Mouse (Mus musculus) forebrain, embryonic 12.5 days (tissue): ENCODE data around the gene Acbd5. TPM values are rescaled to one million over a fixed set of nuclear protein-coding genes. Genes with fewer than 3 reads are reported as not detected.

Source experiments
- ATAC-seq: fragments of 200-750 bp; cut with Nextera tagmentation; 2 replicates; pipeline ENCODE4 v1.8.0; 2017; ENCODE audit warnings: moderate TSS enrichment; ENCODE audit not compliant: low FRiP score
- H3K27ac ChIP-seq: fragments of 300-500 bp; sonication (generic); 2 replicates; pipeline ENCODE4 v1.5.1; 2016; ENCODE audit warnings: mild to moderate bottlenecking
- H3K27me3 ChIP-seq: fragments of 300-500 bp; sonication (generic); 2 replicates; pipeline ENCODE4 v1.6.1; 2016; ENCODE audit warnings: mild to moderate bottlenecking
- H3K36me3 ChIP-seq: fragments of 300-500 bp; sonication (generic); replicated peaks from 2 replicates; pipeline ENCODE4 v1.6.1; 2016; ENCODE audit warnings: mild to moderate bottlenecking
- H3K4me1 ChIP-seq: fragments of 300-500 bp; sonication (generic); 2 replicates; pipeline ENCODE4 v1.6.1; 2016
- H3K4me2 ChIP-seq: fragments of 300-500 bp; sonication (generic); 2 replicates; pipeline ENCODE4 v1.6.1; 2016; ENCODE audit warnings: mild to moderate bottlenecking, moderate library complexity
- H3K4me3 ChIP-seq: fragments of 300-500 bp; sonication (generic); replicated peaks from 2 replicates; pipeline ENCODE4 v1.5.1; 2016; ENCODE audit warnings: mild to moderate bottlenecking
- H3K9ac ChIP-seq: fragments of 300-500 bp; sonication (generic); 2 replicates; pipeline ENCODE4 v1.6.1; 2016; ENCODE audit warnings: mild to moderate bottlenecking
- H3K9me3 ChIP-seq: fragments of 300-500 bp; sonication (generic); 2 replicates; pipeline ENCODE4 v1.6.1; 2016
- WGBS: fragments of 180-500 bp; shearing (Covaris S2); methylation state at CpG from one replicate; pipeline ENCODE4 v1.1.7; 2016; 5-methylcytosine and 5-hydroxymethylcytosine counted together
- polyA plus RNA-seq: library from polyadenylated mRNA; unstranded; fragments of >200 nt; fragmentation: Nextera tagmentation; extraction: Ambion mirVana; gene quantifications from 2 replicates; pipeline ENCODE4 v1.2.1, GENCODE M21; 2016

Gene Acbd5
- polyA plus RNA-seq, 1 experiment from 2014 or later = 56.7 TPM

- Histone ChIP-seq H3K27me3 (no peaks in the 10 kb centered on the region), H3K4me3 (no peak overlapping the region), H3K36me3 (peaks cover 6% of the 10 kb centered on the region; the same call in 1 of the 2 replicates), H3K9ac (no peak overlapping the region), H3K9me3 (no peaks in the 10 kb centered on the region), H3K4me1 (peaks cover 5% of the 10 kb centered on the region), H3K4me2 (no peak overlapping the region), H3K27ac (no peak overlapping the region)
- no peak for ATAC-seq
- WGBS = 81% methylated on average over 1 of the region's 1 CpGs
These were observed 3.4 kb downstream of the Acbd5 start for GRCm38 (mm10) chr2:23071406-23071805.

- no peaks in the 10 kb centered on the region for H3K9me3 ChIP-seq
- H3K4me2 ChIP-seq = no peak overlapping the region
- no peak overlapping the region for H3K4me3 ChIP-seq
- no peak overlapping the region for H3K9ac ChIP-seq
- no peaks in the 10 kb centered on the region for H3K27me3 ChIP-seq
- peaks cover 28% of the 10 kb centered on the region for H3K36me3 ChIP-seq
- H3K27ac ChIP-seq = no peak overlapping the region
- ATAC-seq = no peak
- no peaks in the 10 kb centered on the region for H3K4me1 ChIP-seq
These were observed 7.9 kb downstream of the Acbd5 start for GRCm38 (mm10) chr2:23075846-23076245.

- Histone ChIP-seq H3K27me3 (no peaks in the 10 kb centered on the region), H3K4me1 (no peaks in the 10 kb centered on the region), H3K27ac (no peak overlapping the region), H3K4me3 (no peak overlapping the region), H3K9ac (no peak overlapping the region), H3K9me3 (no peaks in the 10 kb centered on the region), H3K4me2 (no peak overlapping the region), H3K36me3 (peaks cover 35% of the 10 kb centered on the region)
- no peak for ATAC-seq
These were observed 8.8 kb downstream of the Acbd5 start for GRCm38 (mm10) chr2:23076783-23077182.

- 91% methylated on average over 5 of the region's 5 CpGs for WGBS
- ATAC-seq = no peak
- Histone ChIP-seq H3K4me1 (no peaks in the 10 kb centered on the region), H3K36me3 (peaks cover 35% of the 10 kb centered on the region), H3K27ac (no peak overlapping the region), H3K4me2 (no peak overlapping the region), H3K9me3 (no peaks in the 10 kb centered on the region), H3K9ac (no peak overlapping the region), H3K27me3 (no peaks in the 10 kb centered on the region), H3K4me3 (no peak overlapping the region)
These were observed 9.7 kb downstream of the Acbd5 start for GRCm38 (mm10) chr2:23077693-23078092.

GRCm38 (mm10) chr2:23078588-23078987 is 10.6 kb downstream of the Acbd5 start:
- ATAC-seq = no peak

GRCm38 (mm10) chr2:23084540-23084939 is 16.6 kb downstream of the Acbd5 start:
- H3K4me1 ChIP-seq = no peaks in the 10 kb centered on the region

More at GRCm38 (mm10) chr2:23078588-23078987, 10.6 kb downstream of the Acbd5 start:
- no peak overlapping the region for H3K4me2 ChIP-seq
- H3K4me1 ChIP-seq = no peaks in the 10 kb centered on the region
- no peak overlapping the region for H3K27ac ChIP-seq
- no peaks in the 10 kb centered on the region for H3K27me3 ChIP-seq
- peaks cover 44% of the 10 kb centered on the region for H3K36me3 ChIP-seq
- no peak overlapping the region for H3K4me3 ChIP-seq
- H3K9ac ChIP-seq = no peak overlapping the region
- no peaks in the 10 kb centered on the region for H3K9me3 ChIP-seq
- 95% methylated on average over 2 of the region's 2 CpGs for WGBS

GRCm38 (mm10) chr2:23092216-23092615 is 24.2 kb downstream of the Acbd5 start:
- Histone ChIP-seq H3K9me3 (no peaks in the 10 kb centered on the region), H3K9ac (no peak overlapping the region), H3K4me2 (no peak overlapping the region), H3K4me1 (no peaks in the 10 kb centered on the region), H3K36me3 (peaks cover 73% of the 10 kb centered on the region), H3K27me3 (no peaks in the 10 kb centered on the region), H3K4me3 (no peak overlapping the region), H3K27ac (no peak overlapping the region)
- no peak for ATAC-seq
- 59% methylated on average over 5 of the region's 5 CpGs for WGBS

More at GRCm38 (mm10) chr2:23084540-23084939, 16.6 kb downstream of the Acbd5 start:
- H3K9me3 ChIP-seq = no peaks in the 10 kb centered on the region
- H3K27ac ChIP-seq = no peak overlapping the region
- no peak overlapping the region for H3K9ac ChIP-seq
- H3K36me3 ChIP-seq = peaks cover 56% of the 10 kb centered on the region
- WGBS = 95% methylated on average over 8 of the region's 8 CpGs
- no peaks in the 10 kb centered on the region for H3K27me3 ChIP-seq
- H3K4me2 ChIP-seq = no peak overlapping the region
- no peak for ATAC-seq
- H3K4me3 ChIP-seq = no peak overlapping the region

GRCm38 (mm10) chr2:23097028-23097427 is 29.1 kb downstream of the Acbd5 start:
- H3K27me3 ChIP-seq = no peaks in the 10 kb centered on the region
- peaks cover 42% of the 10 kb centered on the region for H3K36me3 ChIP-seq
- H3K9me3 ChIP-seq = no peaks in the 10 kb centered on the region
- no peak overlapping the region for H3K27ac ChIP-seq
- no peak overlapping the region for H3K4me3 ChIP-seq
- H3K9ac ChIP-seq = no peak overlapping the region
- no peak for ATAC-seq
- H3K4me1 ChIP-seq = no peaks in the 10 kb centered on the region
- H3K4me2 ChIP-seq = no peak overlapping the region

GRCm38 (mm10) chr2:23102266-23102665 is 34.3 kb downstream of the Acbd5 start:
- Histone ChIP-seq H3K36me3 (peaks cover 13% of the 10 kb centered on the region; the same call in 1 of the 2 replicates), H3K9ac (no peak overlapping the region), H3K4me2 (no peak overlapping the region), H3K4me1 (no peaks in the 10 kb centered on the region), H3K9me3 (no peaks in the 10 kb centered on the region), H3K27ac (no peak overlapping the region), H3K27me3 (no peaks in the 10 kb centered on the region), H3K4me3 (no peak overlapping the region)
- no peak for ATAC-seq

- Histone ChIP-seq H3K27me3 (no peaks in the 10 kb centered on the region), H3K36me3 (peaks cover 29% of the 10 kb centered on the region), H3K4me1 (no peaks in the 10 kb centered on the region), H3K9ac (no peak overlapping the region), H3K27ac (no peak overlapping the region), H3K9me3 (no peaks in the 10 kb centered on the region), H3K4me3 (no peak overlapping the region), H3K4me2 (no peak overlapping the region)
- ATAC-seq = no peak
These were observed 51.6 kb downstream of the Acbd5 start for GRCm38 (mm10) chr2:23119573-23119972.

- H3K27ac ChIP-seq = peak overlapping the region; percentile 99
- peaks cover 5% of the 10 kb centered on the region; the same call in 1 of the 2 replicates for H3K36me3 ChIP-seq
- peak overlapping the region; percentile 71 for H3K4me2 ChIP-seq
- peak overlapping the region; percentile 74 for H3K4me3 ChIP-seq
- no peak; the same call in none of the 2 replicates for ATAC-seq
- 5% methylated on average over 5 of the region's 5 CpGs for WGBS
- no peaks in the 10 kb centered on the region for H3K9me3 ChIP-seq
- H3K27me3 ChIP-seq = no peaks in the 10 kb centered on the region
- H3K4me1 ChIP-seq = peaks cover 24% of the 10 kb centered on the region
- peak overlapping the region; percentile 71 for H3K9ac ChIP-seq
These were observed 87.2 kb downstream of the Acbd5 start for GRCm38 (mm10) chr2:23155199-23155621.

GRCm38 (mm10) chr2:23155777-23156607 is 88.0 kb downstream of the Acbd5 start, which contains the start of the genes Mastl and Yme1l1:
Mastl (minus strand) TSS chr2:23156024.
Yme1l1 (plus strand) TSS chr2:23156369.
- no peaks in the 10 kb centered on the region for H3K27me3 ChIP-seq
- H3K4me1 ChIP-seq = peaks cover 24% of the 10 kb centered on the region
- ATAC-seq = peak; percentile 99
- H3K4me2 ChIP-seq = peak within 1 kb of the TSS; percentile 71
- under 1% methylated on average over 61 of the region's 61 CpGs for WGBS
- H3K36me3 ChIP-seq = peaks cover 1% of the 10 kb centered on the region; the same call in 1 of the 2 replicates
- peak within 1 kb of the TSS; percentile 79 for H3K9ac ChIP-seq
- peak within 1 kb of the TSS; percentile 99 for H3K27ac ChIP-seq
- H3K4me3 ChIP-seq = peak within 1 kb of the TSS; percentile 74
- H3K9me3 ChIP-seq = no peaks in the 10 kb centered on the region

GRCm38 (mm10) chr2:23156608-23157081 is 88.7 kb downstream of the Acbd5 start:
- peak overlapping the region; percentile 79 for H3K9ac ChIP-seq
- H3K27ac ChIP-seq = peak overlapping the region; percentile 99
- H3K4me1 ChIP-seq = peaks cover 24% of the 10 kb centered on the region
- peak overlapping the region; percentile 74 for H3K4me3 ChIP-seq
- no peaks in the 10 kb centered on the region for H3K27me3 ChIP-seq
- H3K9me3 ChIP-seq = no peaks in the 10 kb centered on the region
- WGBS = 0% methylated on average over 17 of the region's 17 CpGs
- peak overlapping the region; percentile 71 for H3K4me2 ChIP-seq
- peak; percentile 3; the same call in 1 of the 2 replicates for ATAC-seq
- H3K36me3 ChIP-seq = peaks cover 4% of the 10 kb centered on the region; the same call in 1 of the 2 replicates
